Mouse (Mus musculus) liver, embryonic 14.5 days (tissue): ENCODE results near the gene Prn.

ENCODE experiments used
- CTCF ChIP-seq: IDR thresholded peaks from 2 replicates; pipeline ENCODE4 v1.5.1; 2016; ENCODE audit warnings: antibody characterized with exemption, low read depth, control low read depth
- EP300 ChIP-seq: IDR thresholded peaks from 2 replicates; pipeline ENCODE4 v1.6.1; 2016; ENCODE audit warnings: antibody characterized with exemption, low read depth

DNA sequence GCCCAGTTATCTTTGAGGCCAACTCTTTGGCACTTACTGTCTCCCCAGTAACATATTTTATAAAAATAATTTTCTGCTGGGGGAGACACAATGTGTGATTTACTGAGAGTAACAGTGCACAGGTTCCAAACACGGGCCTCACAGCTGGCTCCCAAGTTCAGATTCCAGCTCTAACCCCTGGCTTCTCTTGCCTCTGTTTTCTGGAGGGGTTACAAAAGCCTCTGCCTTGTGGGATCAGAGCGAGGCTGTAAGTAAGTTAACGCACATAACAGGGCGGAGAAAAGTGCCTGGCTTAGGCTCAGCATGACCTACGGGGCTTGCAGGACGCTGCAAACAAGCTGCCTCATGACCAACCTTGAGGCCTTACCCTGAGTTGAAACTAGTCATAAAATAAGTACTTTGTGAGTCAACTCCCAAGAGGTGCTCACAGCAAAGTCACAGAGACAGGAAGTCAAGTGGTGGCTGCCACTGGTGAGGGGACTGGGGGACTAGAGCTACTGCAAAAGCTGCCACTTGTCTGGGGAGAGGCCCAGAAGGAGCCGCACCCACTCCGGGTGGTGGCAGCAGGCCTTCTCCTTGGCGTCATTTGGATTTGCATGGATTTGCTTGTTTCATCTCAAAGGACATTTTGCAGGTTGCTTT lies 94.9 kb downstream of the Prn start:
- TF ChIP-seq EP300: no peak
- no peak for TF ChIP-seq CTCF
